Mouse (Mus musculus): ENCODE data around the gene Myo1e. TPM values are rescaled to one million over a fixed set of nuclear protein-coding genes. Genes with fewer than 3 reads are reported as not detected.
A peak's percentile ranks its signal among the peaks of the same experiment; 100 is the strongest.

Gene Myo1e
- polyA plus RNA-seq, 1 experiment from 2014 or later: 7.5 TPM

DNA sequence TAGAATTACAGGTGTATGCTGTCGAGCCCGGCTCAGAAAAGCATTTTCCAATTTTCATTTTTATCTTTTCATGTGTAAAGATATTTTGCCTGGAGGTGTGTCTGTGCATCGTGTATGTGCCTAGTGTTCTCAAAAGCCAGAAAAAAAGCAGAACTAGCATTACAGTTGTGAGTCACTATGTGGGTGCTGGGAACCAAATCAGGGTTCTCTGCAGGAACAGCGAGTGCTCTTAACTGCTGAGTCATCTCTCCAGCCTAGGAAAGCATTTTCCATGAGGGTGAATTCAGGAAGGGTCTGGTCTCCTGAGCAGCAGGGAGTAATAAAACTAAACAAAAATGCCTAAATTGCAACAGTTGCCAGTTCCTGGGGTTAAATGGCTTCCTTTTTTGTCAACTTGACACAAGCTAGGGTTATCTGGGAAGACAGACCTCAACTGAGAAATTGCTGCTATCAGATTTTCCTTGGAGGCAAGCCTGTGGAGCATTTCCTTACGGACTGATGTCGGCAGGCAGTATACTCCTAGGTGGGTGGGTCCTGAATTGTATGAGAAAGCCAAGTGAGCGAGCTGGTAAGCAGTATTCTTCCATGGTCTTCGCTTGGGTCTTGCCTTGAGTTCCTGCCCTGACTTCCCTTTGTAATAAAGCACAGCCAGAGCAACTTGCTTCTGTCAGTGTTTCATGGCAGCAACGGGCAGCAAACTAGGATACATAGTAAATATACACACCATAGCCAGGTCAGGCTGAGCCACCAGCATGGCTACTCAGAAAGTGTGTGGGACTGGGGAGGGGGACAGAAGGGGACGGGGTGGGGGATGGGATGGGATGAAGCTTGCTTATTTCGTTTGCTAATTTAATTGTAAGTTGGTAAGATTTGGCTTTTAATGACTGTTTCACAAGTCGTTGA, 184.8 kb downstream of the Myo1e start:
- no peak overlapping the region for H3K4me3 ChIP-seq (ENCODE audit: low read length)
- no peak overlapping the region for H3K9ac ChIP-seq (ENCODE audit: low read depth, low read length)
- H3K27me3 ChIP-seq (replicated peaks; ENCODE audit: control insufficient read depth, insufficient read depth, low read length): no peaks in the 10 kb centered on the region
- H3K9me3 ChIP-seq (ENCODE audit: control insufficient read depth, low read length): no peaks in the 10 kb centered on the region
- H3K4me1 ChIP-seq (ENCODE audit: control insufficient read depth, insufficient read depth, low read depth, low read length): no peaks in the 10 kb centered on the region
- H3K36me3 ChIP-seq (ENCODE audit: control insufficient read depth, insufficient read depth, low read length): no peaks in the 10 kb centered on the region
- H3K4me2 ChIP-seq (ENCODE audit: low read length): no peak overlapping the region
- H3K27ac ChIP-seq (ENCODE audit: low read depth, low read length): no peak overlapping the region
- 76% methylated on average over 12 of the region's 12 CpGs for WGBS
- peak; percentile 56; the same call in 1 of the 2 replicates for ATAC-seq

DNA sequence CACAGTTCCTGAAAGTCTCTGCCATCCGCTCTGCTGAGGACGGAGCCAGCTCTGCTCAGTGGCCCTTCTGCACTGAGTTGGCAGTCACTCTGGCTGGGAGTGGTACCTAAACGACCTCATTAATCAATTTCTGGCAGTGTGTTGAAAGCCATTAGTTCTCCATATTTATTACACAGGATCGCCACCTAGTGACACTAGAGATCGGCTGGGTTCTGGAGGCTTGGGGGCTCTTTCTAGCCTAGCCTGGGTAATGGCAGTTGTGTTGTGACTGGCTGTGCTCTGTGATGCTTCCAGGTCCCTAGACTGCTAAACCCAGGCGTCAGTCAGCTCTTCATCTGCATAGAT, 185.4 kb downstream of the Myo1e start:
- Histone ChIP-seq H3K9ac (ENCODE audit: low read depth, low read length) (no peak overlapping the region), H3K36me3 (ENCODE audit: control insufficient read depth, insufficient read depth, low read length) (no peaks in the 10 kb centered on the region), H3K27me3 (replicated peaks; ENCODE audit: control insufficient read depth, insufficient read depth, low read length) (no peaks in the 10 kb centered on the region), H3K4me3 (ENCODE audit: low read length) (no peak overlapping the region), H3K27ac (ENCODE audit: low read depth, low read length) (no peak overlapping the region), H3K4me2 (ENCODE audit: low read length) (no peak overlapping the region), H3K9me3 (ENCODE audit: control insufficient read depth, low read length) (no peaks in the 10 kb centered on the region), H3K4me1 (ENCODE audit: control insufficient read depth, insufficient read depth, low read depth, low read length) (no peaks in the 10 kb centered on the region)
- 15% methylated on average over 6 of the region's 6 CpGs for WGBS
- peak; percentile 94 for ATAC-seq

DNA sequence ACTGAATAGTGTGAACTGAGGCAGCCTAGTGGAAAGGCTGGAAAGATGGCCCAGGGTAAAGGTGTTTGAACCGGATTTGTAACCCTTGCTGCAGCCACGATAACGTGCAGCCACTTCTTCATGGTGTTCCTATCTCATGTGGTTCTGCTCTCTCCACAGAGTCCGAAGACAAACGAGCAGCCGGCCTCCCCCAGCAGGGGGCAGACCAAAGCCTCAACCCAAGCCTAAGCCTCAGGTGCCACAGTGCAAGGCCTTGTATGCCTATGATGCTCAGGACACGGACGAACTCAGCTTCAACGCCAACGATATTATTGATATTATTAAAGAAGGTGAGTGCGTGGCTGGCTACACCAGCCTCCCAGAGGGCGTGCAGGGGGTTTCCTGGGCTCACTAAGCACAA, 188.5 kb downstream of the Myo1e start:
- WGBS: 87% methylated on average over 12 of the region's 12 CpGs
- no peaks in the 10 kb centered on the region for H3K9me3 ChIP-seq (ENCODE audit: control insufficient read depth, low read length)
- no peaks in the 10 kb centered on the region for H3K27me3 ChIP-seq (replicated peaks; ENCODE audit: control insufficient read depth, insufficient read depth, low read length)
- no peak overlapping the region for H3K27ac ChIP-seq (ENCODE audit: low read depth, low read length)
- H3K9ac ChIP-seq (ENCODE audit: low read depth, low read length): no peak overlapping the region
- no peaks in the 10 kb centered on the region for H3K4me1 ChIP-seq (ENCODE audit: control insufficient read depth, insufficient read depth, low read depth, low read length)
- H3K4me2 ChIP-seq (ENCODE audit: low read length): no peak overlapping the region
- no peak overlapping the region for H3K4me3 ChIP-seq (ENCODE audit: low read length)
- H3K36me3 ChIP-seq (ENCODE audit: control insufficient read depth, insufficient read depth, low read length): no peaks in the 10 kb centered on the region
- no peak for ATAC-seq

DNA sequence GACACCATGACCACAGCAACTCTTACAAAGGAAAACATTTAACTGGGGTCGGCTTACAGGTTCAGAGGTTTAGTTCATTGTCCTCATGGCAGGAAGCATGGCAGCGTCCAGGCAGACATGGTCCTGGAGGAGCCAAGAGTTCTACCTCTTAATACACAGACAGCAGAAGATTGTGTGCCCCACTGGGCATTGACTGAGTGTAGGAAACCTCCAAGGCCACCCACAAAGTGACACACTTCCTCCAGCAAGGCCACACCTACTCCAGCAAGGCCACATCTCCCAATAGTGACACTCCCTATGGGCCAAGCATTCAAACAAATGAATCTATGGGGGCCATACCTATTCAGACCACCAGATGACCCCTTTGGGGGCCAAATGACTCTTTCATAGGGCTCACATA, 188.9 kb downstream of the Myo1e start:
- H3K27ac ChIP-seq (ENCODE audit: low read depth, low read length): no peak overlapping the region
- no peak overlapping the region for H3K9ac ChIP-seq (ENCODE audit: low read depth, low read length)
- no peak overlapping the region for H3K4me2 ChIP-seq (ENCODE audit: low read length)
- H3K9me3 ChIP-seq (ENCODE audit: control insufficient read depth, low read length): no peaks in the 10 kb centered on the region
- WGBS: 79% methylated on average over 2 of the region's 2 CpGs
- no peak for ATAC-seq
- no peak overlapping the region for H3K4me3 ChIP-seq (ENCODE audit: low read length)
- H3K4me1 ChIP-seq (ENCODE audit: control insufficient read depth, insufficient read depth, low read depth, low read length): no peaks in the 10 kb centered on the region
- H3K36me3 ChIP-seq (ENCODE audit: control insufficient read depth, insufficient read depth, low read length): no peaks in the 10 kb centered on the region
- no peaks in the 10 kb centered on the region for H3K27me3 ChIP-seq (replicated peaks; ENCODE audit: control insufficient read depth, insufficient read depth, low read length)

DNA sequence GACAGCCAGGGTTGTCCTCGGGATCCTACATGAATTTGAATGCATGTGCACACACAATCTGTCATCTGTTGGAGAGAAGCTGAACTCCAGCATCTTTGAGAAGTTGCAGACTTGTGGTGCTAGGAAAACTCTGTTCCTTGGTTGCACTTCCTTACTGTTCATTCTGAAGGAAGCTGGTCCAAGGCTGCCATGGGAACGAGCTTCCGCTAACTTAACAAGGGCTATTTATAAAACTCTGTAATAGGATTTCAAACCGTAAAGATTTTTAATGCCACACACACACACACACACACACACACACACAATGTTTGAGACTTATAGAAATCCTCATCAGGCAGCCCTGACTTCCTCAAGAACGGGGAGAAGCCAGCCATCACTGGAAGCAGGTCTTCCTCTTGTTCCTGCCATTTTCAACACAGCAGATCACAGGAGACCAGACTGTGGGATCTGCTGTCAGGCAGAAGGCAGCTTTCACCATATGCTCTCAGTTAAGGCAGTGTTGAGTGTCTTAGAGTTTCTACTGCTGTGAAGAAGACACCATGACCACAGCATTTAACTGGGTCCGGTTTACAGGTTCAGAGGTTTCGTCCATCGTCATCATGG, 194.9 kb downstream of the Myo1e start:
- no peaks in the 10 kb centered on the region for H3K4me1 ChIP-seq (ENCODE audit: control insufficient read depth, insufficient read depth, low read depth, low read length)
- H3K4me2 ChIP-seq (ENCODE audit: low read length): no peak overlapping the region
- no peaks in the 10 kb centered on the region for H3K36me3 ChIP-seq (ENCODE audit: control insufficient read depth, insufficient read depth, low read length)
- no peak overlapping the region for H3K9ac ChIP-seq (ENCODE audit: low read depth, low read length)
- H3K27ac ChIP-seq (ENCODE audit: low read depth, low read length): no peak overlapping the region
- ATAC-seq: no peak
- 83% methylated on average over 8 of the region's 8 CpGs for WGBS
- no peaks in the 10 kb centered on the region for H3K9me3 ChIP-seq (ENCODE audit: control insufficient read depth, low read length)
- H3K4me3 ChIP-seq (ENCODE audit: low read length): no peak overlapping the region
- H3K27me3 ChIP-seq (replicated peaks; ENCODE audit: control insufficient read depth, insufficient read depth, low read length): no peaks in the 10 kb centered on the region

DNA sequence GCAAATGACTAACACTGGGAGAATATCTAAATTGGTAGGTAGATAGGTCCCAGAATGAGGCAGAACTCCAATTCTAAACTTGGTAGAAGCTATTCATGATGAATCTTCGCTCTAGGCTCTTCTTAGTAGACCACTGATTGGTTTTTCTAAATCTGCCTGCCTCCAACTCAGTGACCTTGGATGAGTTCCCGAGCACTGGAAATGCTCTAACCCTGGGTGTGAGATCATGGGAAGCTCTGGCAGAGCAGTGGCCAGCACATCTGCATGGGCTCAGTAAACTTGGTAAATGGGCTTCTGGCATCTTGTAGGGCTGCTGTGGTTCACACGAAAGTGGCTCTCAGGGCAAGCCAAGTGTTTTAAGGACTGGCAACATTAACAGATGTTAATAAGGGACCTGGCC, 199.4 kb downstream of the Myo1e start:
- WGBS: 87% methylated on average over 3 of the region's 3 CpGs
- no peaks in the 10 kb centered on the region for H3K9me3 ChIP-seq (ENCODE audit: control insufficient read depth, low read length)

DNA sequence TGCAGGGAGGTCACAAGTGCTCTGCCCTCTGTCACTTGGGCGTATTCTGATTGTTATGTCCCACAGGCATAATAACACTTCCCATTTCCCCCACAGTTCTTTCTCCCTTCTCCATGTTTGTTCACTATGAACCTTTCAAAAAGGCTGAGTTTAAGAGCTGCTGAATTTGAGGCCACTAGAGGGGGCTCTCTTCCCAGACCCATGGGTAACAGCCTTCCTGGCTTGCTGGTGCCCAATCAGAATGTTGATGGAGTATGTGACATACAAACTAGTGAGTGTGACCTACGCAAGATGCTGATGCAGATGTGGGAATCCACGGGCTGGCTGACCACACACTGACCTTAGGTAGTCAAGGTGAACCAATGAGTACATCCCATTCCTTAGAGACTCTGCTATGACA, 201.6 kb downstream of the Myo1e start:
- Histone ChIP-seq H3K4me3 (ENCODE audit: low read length) (no peak overlapping the region), H3K4me2 (ENCODE audit: low read length) (no peak overlapping the region), H3K36me3 (ENCODE audit: control insufficient read depth, insufficient read depth, low read length) (peaks cover 26% of the 10 kb centered on the region), H3K9ac (ENCODE audit: low read depth, low read length) (no peak overlapping the region), H3K9me3 (ENCODE audit: control insufficient read depth, low read length) (no peaks in the 10 kb centered on the region), H3K4me1 (ENCODE audit: control insufficient read depth, insufficient read depth, low read depth, low read length) (no peaks in the 10 kb centered on the region), H3K27ac (ENCODE audit: low read depth, low read length) (no peak overlapping the region), H3K27me3 (replicated peaks; ENCODE audit: control insufficient read depth, insufficient read depth, low read length) (no peaks in the 10 kb centered on the region)
- 90% methylated on average over 3 of the region's 3 CpGs for WGBS
- no peak for ATAC-seq

More for the DNA sequence above, 199.4 kb downstream of the Myo1e start:
- no peak overlapping the region for H3K4me3 ChIP-seq (ENCODE audit: low read length)
- ATAC-seq: no peak
- H3K4me1 ChIP-seq (ENCODE audit: control insufficient read depth, insufficient read depth, low read depth, low read length): no peaks in the 10 kb centered on the region
- no peaks in the 10 kb centered on the region for H3K27me3 ChIP-seq (replicated peaks; ENCODE audit: control insufficient read depth, insufficient read depth, low read length)
- H3K36me3 ChIP-seq (ENCODE audit: control insufficient read depth, insufficient read depth, low read length): peaks cover 20% of the 10 kb centered on the region
- H3K4me2 ChIP-seq (ENCODE audit: low read length): no peak overlapping the region
- H3K27ac ChIP-seq (ENCODE audit: low read depth, low read length): no peak overlapping the region
- H3K9ac ChIP-seq (ENCODE audit: low read depth, low read length): no peak overlapping the region

DNA sequence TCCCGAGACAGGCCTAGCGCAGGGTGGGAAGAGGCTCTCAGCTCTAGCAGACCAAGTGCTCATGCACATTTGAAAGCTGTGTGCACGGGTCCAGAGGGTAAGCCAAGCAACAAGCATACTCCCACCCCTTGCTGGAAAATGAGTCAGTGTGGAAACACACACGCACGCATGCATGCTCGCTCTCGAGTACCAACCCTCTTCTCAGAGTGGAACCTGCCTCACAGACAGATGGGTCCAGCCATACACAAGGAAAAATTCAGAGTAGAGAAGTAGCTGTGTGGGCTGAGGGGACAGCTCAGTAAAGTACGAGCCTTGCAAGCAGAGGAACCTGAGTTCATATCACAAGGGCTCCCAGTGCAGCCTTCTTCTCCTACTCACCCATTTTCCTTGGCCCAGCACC, 202.6 kb downstream of the Myo1e start:
- no peaks in the 10 kb centered on the region for H3K27me3 ChIP-seq (replicated peaks; ENCODE audit: control insufficient read depth, insufficient read depth, low read length)
- no peaks in the 10 kb centered on the region for H3K9me3 ChIP-seq (ENCODE audit: control insufficient read depth, low read length)
- no peak overlapping the region for H3K27ac ChIP-seq (ENCODE audit: low read depth, low read length)
- no peak overlapping the region for H3K4me3 ChIP-seq (ENCODE audit: low read length)
- H3K9ac ChIP-seq (ENCODE audit: low read depth, low read length): no peak overlapping the region
- ATAC-seq: no peak
- peaks cover 26% of the 10 kb centered on the region for H3K36me3 ChIP-seq (ENCODE audit: control insufficient read depth, insufficient read depth, low read length)
- H3K4me2 ChIP-seq (ENCODE audit: low read length): no peak overlapping the region
- WGBS: 94% methylated on average over 8 of the region's 8 CpGs
- H3K4me1 ChIP-seq (ENCODE audit: control insufficient read depth, insufficient read depth, low read depth, low read length): no peaks in the 10 kb centered on the region

DNA sequence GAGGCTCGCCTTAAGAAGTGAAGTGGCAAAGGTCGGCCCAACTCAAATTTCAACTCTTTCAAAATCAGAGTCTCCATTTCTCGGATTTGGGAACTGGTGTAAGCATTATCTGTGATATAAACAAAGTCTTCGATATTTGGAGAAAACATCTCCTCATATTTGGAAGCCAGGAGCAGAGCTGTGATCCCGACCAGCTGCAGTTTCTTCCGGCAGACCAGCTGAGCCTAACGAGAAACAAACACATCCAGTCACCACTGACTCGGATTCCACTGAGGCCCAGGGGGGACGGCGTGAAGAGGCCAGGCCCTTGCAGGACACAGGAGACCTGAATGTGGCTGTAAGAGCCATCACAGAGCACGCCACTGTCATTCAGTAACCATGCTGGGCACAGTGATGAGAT, 203.5 kb downstream of the Myo1e start:
- H3K27me3 ChIP-seq (replicated peaks; ENCODE audit: control insufficient read depth, insufficient read depth, low read length): no peaks in the 10 kb centered on the region
- no peak overlapping the region for H3K4me2 ChIP-seq (ENCODE audit: low read length)
- H3K4me1 ChIP-seq (ENCODE audit: control insufficient read depth, insufficient read depth, low read depth, low read length): no peaks in the 10 kb centered on the region
- peaks cover 26% of the 10 kb centered on the region for H3K36me3 ChIP-seq (ENCODE audit: control insufficient read depth, insufficient read depth, low read length)
- no peak for ATAC-seq
- no peaks in the 10 kb centered on the region for H3K9me3 ChIP-seq (ENCODE audit: control insufficient read depth, low read length)
- 84% methylated on average over 11 of the region's 11 CpGs for WGBS
- H3K27ac ChIP-seq (ENCODE audit: low read depth, low read length): no peak overlapping the region
- H3K4me3 ChIP-seq (ENCODE audit: low read length): no peak overlapping the region
- no peak overlapping the region for H3K9ac ChIP-seq (ENCODE audit: low read depth, low read length)

All from hindbrain, embryonic 16.5 days (tissue).